Mouse (Mus musculus): ENCODE results near the gene Ttc7b.

DNA sequence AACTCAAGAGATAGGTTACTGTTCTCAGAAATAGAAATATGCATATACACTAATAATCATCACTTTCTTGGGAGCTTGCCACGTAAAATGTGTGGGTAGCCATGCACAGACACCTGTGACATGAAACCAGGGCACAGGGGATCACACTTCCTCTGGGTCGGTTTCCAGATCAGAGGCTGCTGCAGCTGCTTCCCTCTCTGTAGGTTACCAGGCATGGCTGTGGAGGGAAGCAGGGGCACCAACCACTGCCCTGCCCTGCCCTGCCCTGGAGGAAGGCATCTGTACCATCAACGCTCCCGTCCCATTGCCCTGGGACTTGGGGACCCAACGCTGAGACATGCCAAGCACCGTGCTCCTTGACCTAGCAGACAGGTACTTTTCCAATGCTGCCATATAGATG lies 188.8 kb downstream of the Ttc7b start:
- TF ChIP-seq POLR2A (IDR thresholded peaks at IDR 0.05; ENCODE audit: low read depth, low read length), result no peak
- no peak for TF ChIP-seq CTCF (IDR thresholded peaks at IDR 0.05; ENCODE audit: extremely low read depth, insufficient read depth, insufficient read length, insufficient replicate concordance)

Measured in spleen, adult 2 months (tissue).